Mouse (Mus musculus) liver, embryonic 16.5 days (tissue): ENCODE data around the gene Ntrk1. TPM values are rescaled to one million over a fixed set of nuclear protein-coding genes. Genes with fewer than 3 reads are reported as not detected.

Experiments used
- ATAC-seq: fragments of 200-750 bp; cut with Nextera tagmentation; 2 replicates; pipeline ENCODE4 v1.8.0; 2017; ENCODE audit warnings: low read depth, mild to moderate bottlenecking, moderate number of reproducible peaks, moderate library complexity
- H3K27ac ChIP-seq: fragments of 300-500 bp; sonication (generic); 2 replicates; pipeline ENCODE4 v1.5.1; 2014; ENCODE audit warnings: mild to moderate bottlenecking, low read length
- H3K27me3 ChIP-seq: fragments of 300-500 bp; sonication (generic); 2 replicates; pipeline ENCODE4 v1.6.1; 2014; ENCODE audit warnings: low read depth, low read length, mixed read lengths; ENCODE audit not compliant: control insufficient read depth, insufficient read depth
- H3K36me3 ChIP-seq: fragments of 300-500 bp; sonication (generic); 2 replicates; pipeline ENCODE4 v1.6.1; 2014; ENCODE audit warnings: mild to moderate bottlenecking; ENCODE audit not compliant: control insufficient read depth, insufficient read depth
- H3K4me1 ChIP-seq: fragments of 300-500 bp; sonication (generic); 2 replicates; pipeline ENCODE4 v1.6.1; 2014; ENCODE audit warnings: low read depth, low read length, mixed read lengths; ENCODE audit not compliant: control insufficient read depth
- H3K4me2 ChIP-seq: fragments of 300-500 bp; sonication (generic); 2 replicates; pipeline ENCODE4 v1.6.1; 2014; ENCODE audit warnings: low read depth, low read length, mixed read lengths
- H3K4me3 ChIP-seq: fragments of 300-500 bp; sonication (generic); 2 replicates; pipeline ENCODE4 v1.5.1; 2014; ENCODE audit warnings: low read depth, mild to moderate bottlenecking, low read length
- H3K9ac ChIP-seq: fragments of 300-500 bp; sonication (generic); 2 replicates; pipeline ENCODE4 v1.6.1; 2014; ENCODE audit warnings: low read depth, low read length
- H3K9me3 ChIP-seq: fragments of 300-500 bp; sonication (generic); replicated peaks from 2 replicates; pipeline ENCODE4 v1.6.1; 2016; ENCODE audit warnings: low read length; ENCODE audit not compliant: control insufficient read depth
- WGBS: fragments of 180-500 bp; shearing (Covaris S2); extraction: QIAGEN DNeasy Blood & Tissue Kit; methylation state at CpG from one replicate; pipeline ENCODE4 v1.1.7; 2014; ENCODE audit not compliant: insufficient replicate concordance; 5-methylcytosine and 5-hydroxymethylcytosine counted together
- polyA plus RNA-seq: library from polyadenylated mRNA; unstranded; fragments of >200 nt; fragmentation: Nextera tagmentation; extraction: Ambion mirVana; gene quantifications from 2 replicates; pipeline ENCODE4 v1.2.1, GENCODE M21; 2015

Gene Ntrk1
- polyA plus RNA-seq, 1 experiment from 2014 or later = 0.18 TPM

DNA sequence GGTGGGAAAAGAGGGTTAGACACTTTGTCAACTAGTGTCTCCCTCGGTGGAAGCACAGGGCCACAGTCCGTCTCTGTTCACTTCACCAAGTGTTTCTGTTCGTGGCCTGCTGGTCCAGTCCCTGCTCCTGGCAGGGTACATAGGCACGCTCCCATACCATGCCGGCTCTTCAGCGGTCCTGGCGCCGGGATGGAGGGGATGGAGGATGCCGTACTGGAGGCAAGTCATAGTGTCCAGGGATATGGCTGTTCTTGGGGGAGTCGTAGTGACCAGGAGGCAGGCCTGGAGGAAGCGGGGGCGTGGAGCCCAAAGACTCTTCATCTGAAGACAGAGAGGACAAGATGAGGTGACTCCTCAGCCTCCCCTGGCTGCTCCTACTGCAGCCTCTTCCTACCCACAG lies 45.0 kb downstream of the Ntrk1 start:
- Histone ChIP-seq H3K9me3 (no peaks in the 10 kb centered on the region), H3K9ac (no peak overlapping the region), H3K27me3 (no peaks in the 10 kb centered on the region), H3K4me3 (no peak overlapping the region), H3K4me1 (no peaks in the 10 kb centered on the region), H3K27ac (no peak overlapping the region), H3K36me3 (no peaks in the 10 kb centered on the region), H3K4me2 (no peak overlapping the region)
- WGBS = 74% methylated on average over 12 of the region's 12 CpGs
- ATAC-seq = no peak

DNA sequence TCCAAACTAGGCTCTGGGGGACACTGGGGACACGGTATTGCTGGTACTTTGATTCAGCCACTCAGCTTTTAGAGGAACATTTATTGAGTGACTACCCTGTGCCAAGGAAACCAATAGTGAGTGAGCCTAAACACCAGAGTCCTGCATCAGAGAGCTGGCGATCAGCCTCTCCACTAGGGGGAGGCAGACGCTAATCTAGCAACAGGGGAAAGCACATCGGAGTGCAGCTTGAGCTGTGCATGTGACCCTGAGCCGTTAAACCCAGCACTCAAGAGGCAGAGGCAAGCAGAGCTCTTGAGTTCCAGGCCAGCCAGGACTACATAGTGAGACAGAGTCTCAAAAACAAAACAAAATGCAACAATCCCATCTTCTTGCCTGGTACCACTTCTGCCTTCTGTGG lies 45.9 kb downstream of the Ntrk1 start:
- Histone ChIP-seq H3K9me3 (no peaks in the 10 kb centered on the region), H3K4me2 (no peak overlapping the region), H3K27me3 (no peaks in the 10 kb centered on the region), H3K9ac (no peak overlapping the region), H3K4me1 (no peaks in the 10 kb centered on the region), H3K36me3 (no peaks in the 10 kb centered on the region), H3K4me3 (no peak overlapping the region), H3K27ac (no peak overlapping the region)
- no peak for ATAC-seq
- WGBS = 16% methylated on average over 5 of the region's 5 CpGs

DNA sequence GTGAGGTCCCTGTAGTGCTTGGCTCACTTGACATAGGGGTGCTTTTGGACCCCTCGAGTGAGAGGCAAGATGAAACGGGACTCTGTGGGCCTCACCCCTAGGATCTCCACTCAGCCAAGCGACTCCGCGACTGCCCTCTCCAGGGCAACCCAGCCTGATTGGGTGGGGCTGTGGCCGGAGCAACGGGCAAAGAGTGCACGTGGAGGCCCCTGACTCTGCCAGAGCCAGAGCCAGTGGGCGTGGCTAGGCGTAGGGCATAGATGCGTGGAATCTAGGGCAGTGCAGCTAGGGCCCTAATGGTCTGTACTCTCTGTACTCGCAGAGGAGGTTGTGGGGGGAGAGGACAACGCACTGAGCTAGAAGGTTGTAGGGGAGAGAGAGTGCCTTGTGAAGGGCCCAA lies 46.5 kb downstream of the Ntrk1 start, which contains the start of gene Lrrc71:
Lrrc71 (minus strand) TSS at position 195 of the 400 bp plus-strand sequence.
- Histone ChIP-seq H3K9me3 (no peaks in the 10 kb centered on the region), H3K4me2 (no peak within 1 kb of the TSS), H3K4me3 (no peak within 1 kb of the TSS), H3K27me3 (no peaks in the 10 kb centered on the region), H3K36me3 (no peaks in the 10 kb centered on the region), H3K9ac (no peak within 1 kb of the TSS), H3K27ac (no peak within 1 kb of the TSS), H3K4me1 (no peaks in the 10 kb centered on the region)
- WGBS = 47% methylated on average over 13 of the region's 13 CpGs
- ATAC-seq = no peak

DNA sequence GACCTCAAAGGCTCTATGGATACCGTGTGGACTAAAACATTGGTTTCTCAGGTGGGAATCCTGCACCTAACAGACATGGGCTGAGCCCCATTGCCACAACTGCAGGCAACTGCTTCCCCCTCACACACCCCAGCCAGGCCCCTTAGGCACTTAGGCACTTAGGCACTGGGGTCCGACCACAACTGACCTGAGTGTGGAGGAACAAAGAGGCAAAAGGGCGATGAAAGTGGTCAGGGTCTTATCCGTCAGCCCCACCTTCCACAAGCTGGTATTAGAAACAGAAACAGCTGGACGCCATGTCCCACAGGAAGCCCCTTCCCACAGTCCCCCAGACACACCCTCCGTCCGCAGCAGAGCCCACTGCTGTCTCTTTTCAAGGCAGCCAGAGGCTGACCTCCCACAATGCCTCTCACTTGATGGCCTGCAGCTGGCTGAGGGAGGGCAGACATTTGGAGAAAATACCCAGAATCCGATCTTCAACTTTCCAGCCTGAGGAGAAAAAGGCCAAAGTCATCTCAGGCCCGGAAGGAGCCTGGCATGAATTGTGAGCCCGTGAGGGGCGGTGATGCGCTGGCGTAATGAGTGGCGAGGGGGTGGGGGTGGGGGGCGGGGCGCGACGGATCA lies 49.8 kb downstream of the Ntrk1 start:
- Histone ChIP-seq H3K36me3 (no peaks in the 10 kb centered on the region), H3K4me2 (no peak overlapping the region), H3K9ac (no peak overlapping the region), H3K4me3 (no peak overlapping the region), H3K9me3 (no peaks in the 10 kb centered on the region), H3K27me3 (no peaks in the 10 kb centered on the region), H3K27ac (no peak overlapping the region), H3K4me1 (no peaks in the 10 kb centered on the region)
- ATAC-seq = no peak
- WGBS = 37% methylated on average over 18 of the region's 18 CpGs

DNA sequence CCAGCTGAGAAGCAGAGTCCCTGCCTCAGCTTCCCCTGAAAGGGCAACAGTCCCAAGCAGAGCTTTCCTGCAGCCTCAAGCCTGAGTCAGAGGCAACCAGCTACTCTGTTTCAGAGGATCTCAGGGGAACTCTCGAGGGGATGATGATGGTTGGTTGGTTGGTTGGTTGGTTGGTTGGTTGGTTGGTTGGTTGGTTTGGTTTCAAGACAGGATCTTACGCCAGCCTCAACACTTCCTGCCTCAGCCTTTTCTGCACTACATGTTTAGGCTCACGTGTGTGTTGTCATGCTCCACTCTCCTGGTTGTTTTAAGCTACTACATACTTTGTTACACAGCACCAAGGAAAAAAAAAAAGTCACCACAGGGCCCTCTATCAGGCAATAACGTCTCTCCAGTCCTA lies 51.0 kb downstream of the Ntrk1 start:
- H3K36me3 ChIP-seq = no peaks in the 10 kb centered on the region
- H3K4me2 ChIP-seq = no peak overlapping the region
- H3K9me3 ChIP-seq = no peaks in the 10 kb centered on the region
- no peak overlapping the region for H3K9ac ChIP-seq
- H3K27me3 ChIP-seq = no peaks in the 10 kb centered on the region
- no peak overlapping the region for H3K4me3 ChIP-seq
- no peak for ATAC-seq
- H3K27ac ChIP-seq = no peak overlapping the region
- WGBS = 47% methylated on average over 4 of the region's 4 CpGs
- no peaks in the 10 kb centered on the region for H3K4me1 ChIP-seq

DNA sequence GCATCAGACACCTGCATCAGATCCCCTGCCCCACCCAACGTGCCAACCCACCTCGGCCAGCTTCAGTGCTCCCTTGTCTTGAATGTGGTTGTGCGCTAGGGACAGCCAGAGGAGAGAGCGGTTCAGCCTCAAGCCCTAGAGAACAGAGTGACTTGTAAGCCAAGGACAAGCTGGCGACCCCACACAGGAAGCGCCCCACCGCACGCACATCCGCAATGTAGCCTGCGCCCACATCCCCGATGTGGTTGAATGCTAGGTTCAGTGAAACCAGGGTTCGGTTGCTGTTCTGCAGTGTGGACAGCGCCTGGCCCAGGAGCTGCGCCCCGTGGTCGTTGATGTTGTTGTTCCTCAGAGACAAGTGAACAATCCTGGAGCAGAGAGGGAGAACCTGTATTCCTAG lies 52.2 kb downstream of the Ntrk1 start:
- Histone ChIP-seq H3K27me3 (no peaks in the 10 kb centered on the region), H3K9ac (no peak overlapping the region), H3K9me3 (no peaks in the 10 kb centered on the region), H3K4me3 (no peak overlapping the region), H3K36me3 (no peaks in the 10 kb centered on the region), H3K27ac (no peak overlapping the region), H3K4me2 (no peak overlapping the region), H3K4me1 (no peaks in the 10 kb centered on the region)
- WGBS = 52% methylated on average over 16 of the region's 16 CpGs
- ATAC-seq = no peak

DNA sequence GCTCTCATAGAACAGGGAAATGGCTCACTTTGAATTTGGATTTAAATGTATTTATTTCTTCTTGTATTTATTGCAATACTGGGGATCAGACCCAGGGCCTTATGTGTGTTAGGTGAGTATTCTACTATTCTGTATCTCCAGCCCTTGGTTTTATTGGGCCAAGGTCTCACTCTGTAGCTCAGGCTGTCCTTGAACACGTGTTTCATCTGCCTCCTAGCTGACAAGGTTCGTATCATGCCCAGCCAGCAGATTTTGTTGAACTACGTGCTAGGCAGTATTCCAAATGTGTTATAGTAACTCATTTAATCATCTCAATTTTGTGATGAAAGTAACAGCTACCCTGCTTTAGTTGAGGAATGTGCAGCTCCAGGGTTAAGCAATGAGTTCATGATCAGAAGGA lies 52.9 kb downstream of the Ntrk1 start:
- ATAC-seq = no peak
- Histone ChIP-seq H3K9me3 (no peaks in the 10 kb centered on the region), H3K27me3 (no peaks in the 10 kb centered on the region), H3K27ac (no peak overlapping the region), H3K4me1 (no peaks in the 10 kb centered on the region), H3K4me3 (no peak overlapping the region), H3K9ac (no peak overlapping the region), H3K4me2 (no peak overlapping the region), H3K36me3 (no peaks in the 10 kb centered on the region)
- WGBS = 64% methylated on average over 3 of the region's 3 CpGs

DNA sequence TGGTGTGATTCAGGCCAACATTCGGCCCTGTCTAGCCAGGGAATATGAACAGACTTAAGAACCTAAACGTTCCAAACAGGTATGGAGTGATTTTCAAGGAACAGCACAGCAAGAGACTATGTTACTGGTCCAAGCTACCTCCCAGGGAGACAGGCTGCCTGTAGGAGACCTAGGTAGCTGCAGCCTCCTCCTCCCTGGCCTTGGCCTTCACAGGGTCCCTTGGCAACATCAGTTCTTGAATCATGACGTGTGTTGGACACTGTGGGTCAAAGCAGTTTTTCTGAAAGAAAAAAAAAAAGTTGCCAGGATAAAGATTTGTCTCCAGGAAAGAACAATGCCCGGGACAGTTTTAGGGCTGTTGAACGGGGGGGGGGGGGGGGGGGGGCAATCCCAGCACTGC lies 56.1 kb downstream of the Ntrk1 start:
- no peaks in the 10 kb centered on the region for H3K27me3 ChIP-seq
- no peak overlapping the region for H3K4me3 ChIP-seq
- ATAC-seq = no peak
- no peak overlapping the region for H3K4me2 ChIP-seq
- H3K36me3 ChIP-seq = no peaks in the 10 kb centered on the region
- 46% methylated on average over 5 of the region's 5 CpGs for WGBS
- H3K4me1 ChIP-seq = no peaks in the 10 kb centered on the region
- H3K9me3 ChIP-seq = no peaks in the 10 kb centered on the region
- H3K9ac ChIP-seq = no peak overlapping the region
- H3K27ac ChIP-seq = no peak overlapping the region

DNA sequence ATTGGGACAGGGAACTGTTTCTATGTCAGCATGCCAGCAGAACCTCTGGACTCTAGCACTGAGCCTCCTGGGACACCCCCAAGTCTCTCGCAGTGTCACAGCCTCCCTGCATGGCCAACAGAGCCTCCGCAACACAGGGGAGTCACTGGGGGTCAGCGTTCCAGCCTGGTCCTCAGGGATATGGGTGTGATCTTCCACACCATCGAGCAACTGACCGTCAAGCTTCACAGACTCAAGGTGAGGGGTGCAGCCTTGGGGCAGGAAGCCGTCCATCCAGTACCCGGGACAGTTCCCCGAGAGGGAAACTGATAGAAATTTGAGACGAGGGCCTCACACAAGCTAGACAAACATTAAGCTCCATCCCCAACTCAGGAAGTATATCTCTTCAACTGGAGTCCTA lies 59.6 kb downstream of the Ntrk1 start:
- H3K9me3 ChIP-seq = no peaks in the 10 kb centered on the region
- H3K27me3 ChIP-seq = no peaks in the 10 kb centered on the region
- no peak overlapping the region for H3K4me2 ChIP-seq
- H3K36me3 ChIP-seq = no peaks in the 10 kb centered on the region
- H3K4me1 ChIP-seq = no peaks in the 10 kb centered on the region
- H3K4me3 ChIP-seq = no peak overlapping the region
- H3K9ac ChIP-seq = no peak overlapping the region
- no peak for ATAC-seq
- WGBS = 73% methylated on average over 9 of the region's 9 CpGs
- H3K27ac ChIP-seq = no peak overlapping the region
